Mouse (Mus musculus) midbrain, embryonic 12.5 days (tissue): ENCODE measurements at regions not wholly inside any gene's neighbourhood (a gene's known extent, or its start where the extent isn't known, plus 50 kb on each side); places are given as distances from the start of the nearest gene placed in this dataset.

ENCODE experiments used
- ATAC-seq: fragments of 200-750 bp; cut with Nextera tagmentation; 2 replicates; pipeline ENCODE4 v1.8.0; 2017; ENCODE audit warnings: low read depth, moderate TSS enrichment, moderate library complexity; ENCODE audit not compliant: low FRiP score
- H3K27ac ChIP-seq: fragments of 300-500 bp; sonication (generic); replicated peaks from 2 replicates; pipeline ENCODE4 v1.5.1; 2016; ENCODE audit warnings: mild to moderate bottlenecking
- H3K27me3 ChIP-seq: fragments of 300-500 bp; sonication (generic); 2 replicates; pipeline ENCODE4 v1.6.1; 2016; ENCODE audit warnings: mild to moderate bottlenecking
- H3K36me3 ChIP-seq: fragments of 300-500 bp; sonication (generic); 2 replicates; pipeline ENCODE4 v1.6.1; 2016
- H3K4me1 ChIP-seq: fragments of 300-500 bp; sonication (generic); 2 replicates; pipeline ENCODE4 v1.6.1; 2016
- H3K4me2 ChIP-seq: fragments of 300-500 bp; sonication (generic); replicated peaks from 2 replicates; pipeline ENCODE4 v1.6.1; 2016; ENCODE audit warnings: mild to moderate bottlenecking, moderate library complexity
- H3K4me3 ChIP-seq: fragments of 300-500 bp; sonication (generic); 2 replicates; pipeline ENCODE4 v1.5.1; 2016; ENCODE audit warnings: mild to moderate bottlenecking
- H3K9ac ChIP-seq: fragments of 300-500 bp; sonication (generic); replicated peaks from 2 replicates; pipeline ENCODE4 v1.6.1; 2016; ENCODE audit warnings: mild to moderate bottlenecking, moderate library complexity
- H3K9me3 ChIP-seq: fragments of 300-500 bp; sonication (generic); 2 replicates; pipeline ENCODE4 v1.6.1; 2016; ENCODE audit warnings: mild to moderate bottlenecking
- WGBS: fragments of 180-500 bp; shearing (Covaris S2); methylation state at CpG from one replicate; pipeline ENCODE4 v1.1.7; 2016; 5-methylcytosine and 5-hydroxymethylcytosine counted together

- H3K36me3 ChIP-seq = no peaks in the 10 kb centered on the region
- H3K9ac ChIP-seq = no peak overlapping the region
- H3K27me3 ChIP-seq = no peaks in the 10 kb centered on the region
- no peaks in the 10 kb centered on the region for H3K4me1 ChIP-seq
- H3K4me2 ChIP-seq = no peak overlapping the region
- no peak overlapping the region for H3K4me3 ChIP-seq
- no peak overlapping the region for H3K27ac ChIP-seq
- ATAC-seq = no peak
- WGBS = 89% methylated on average over 3 of the region's 3 CpGs
- H3K9me3 ChIP-seq = no peaks in the 10 kb centered on the region
Measured at GRCm38 (mm10) chr14:108334879-108335278, 579.1 kb downstream of the Slitrk1 start.

GRCm38 (mm10) chr14:108326425-108326824 is 587.5 kb downstream of the Slitrk1 start:
- Histone ChIP-seq H3K4me3 (no peak overlapping the region), H3K36me3 (no peaks in the 10 kb centered on the region), H3K27me3 (no peaks in the 10 kb centered on the region), H3K4me1 (no peaks in the 10 kb centered on the region), H3K9me3 (no peaks in the 10 kb centered on the region), H3K27ac (no peak overlapping the region), H3K9ac (no peak overlapping the region), H3K4me2 (no peak overlapping the region)
- WGBS = 65% methylated on average over 3 of the region's 3 CpGs
- ATAC-seq = no peak

GRCm38 (mm10) chr14:108323364-108324037 is 590.5 kb downstream of the Slitrk1 start:
- no peaks in the 10 kb centered on the region for H3K4me1 ChIP-seq
- 86% methylated on average over 1 of the region's 1 CpGs for WGBS
- ATAC-seq = no peak
- H3K9ac ChIP-seq = no peak overlapping the region
- no peaks in the 10 kb centered on the region for H3K36me3 ChIP-seq
- no peaks in the 10 kb centered on the region for H3K27me3 ChIP-seq
- no peak overlapping the region for H3K27ac ChIP-seq
- H3K9me3 ChIP-seq = no peaks in the 10 kb centered on the region
- H3K4me2 ChIP-seq = no peak overlapping the region
- no peak overlapping the region for H3K4me3 ChIP-seq

GRCm38 (mm10) chr14:108307627-108308026 is 606.3 kb downstream of the Slitrk1 start:
- Histone ChIP-seq H3K9me3 (no peaks in the 10 kb centered on the region), H3K4me3 (no peak overlapping the region), H3K4me2 (no peak overlapping the region), H3K27me3 (no peaks in the 10 kb centered on the region), H3K36me3 (no peaks in the 10 kb centered on the region), H3K27ac (no peak overlapping the region), H3K9ac (no peak overlapping the region), H3K4me1 (no peaks in the 10 kb centered on the region)
- WGBS = 87% methylated on average over 1 of the region's 1 CpGs
- ATAC-seq = no peak

- Histone ChIP-seq H3K4me3 (no peak overlapping the region), H3K36me3 (no peaks in the 10 kb centered on the region), H3K9ac (no peak overlapping the region), H3K27ac (no peak overlapping the region), H3K27me3 (no peaks in the 10 kb centered on the region), H3K4me1 (no peaks in the 10 kb centered on the region), H3K9me3 (no peaks in the 10 kb centered on the region), H3K4me2 (no peak overlapping the region)
- ATAC-seq = no peak
- 89% methylated on average over 3 of the region's 3 CpGs for whole genome bisulfite sequencing
Measured at GRCm38 (mm10) chr14:108279630-108280029, 634.3 kb downstream of the Slitrk1 start.

- Histone ChIP-seq H3K4me3 (no peak overlapping the region), H3K27me3 (no peaks in the 10 kb centered on the region), H3K27ac (no peak overlapping the region), H3K9ac (no peak overlapping the region), H3K4me1 (no peaks in the 10 kb centered on the region), H3K4me2 (no peak overlapping the region), H3K9me3 (no peaks in the 10 kb centered on the region), H3K36me3 (no peaks in the 10 kb centered on the region)
- 85% methylated on average over 1 of the region's 1 CpGs for WGBS
- ATAC-seq = no peak
Measured at GRCm38 (mm10) chr14:108261083-108261482, 652.9 kb downstream of the Slitrk1 start.

GRCm38 (mm10) chr14:108247365-108247764 is 666.6 kb downstream of the Slitrk1 start:
- Histone ChIP-seq H3K4me3 (no peak overlapping the region), H3K27ac (no peak overlapping the region), H3K9ac (no peak overlapping the region), H3K4me2 (no peak overlapping the region), H3K4me1 (no peaks in the 10 kb centered on the region), H3K27me3 (no peaks in the 10 kb centered on the region), H3K36me3 (no peaks in the 10 kb centered on the region), H3K9me3 (no peaks in the 10 kb centered on the region)
- WGBS = 74% methylated on average over 8 of the region's 8 CpGs
- no peak for ATAC-seq

- H3K9me3 ChIP-seq = no peaks in the 10 kb centered on the region
- H3K4me3 ChIP-seq = no peak overlapping the region
- H3K36me3 ChIP-seq = no peaks in the 10 kb centered on the region
- no peak overlapping the region for H3K27ac ChIP-seq
- H3K27me3 ChIP-seq = no peaks in the 10 kb centered on the region
- H3K4me2 ChIP-seq = no peak overlapping the region
- no peaks in the 10 kb centered on the region for H3K4me1 ChIP-seq
- WGBS = 91% methylated on average over 2 of the region's 2 CpGs
- ATAC-seq = no peak
- no peak overlapping the region for H3K9ac ChIP-seq
Measured at GRCm38 (mm10) chr14:108225483-108226124, 688.4 kb downstream of the Slitrk1 start.

- no peaks in the 10 kb centered on the region for H3K9me3 ChIP-seq
- WGBS = 75% methylated on average over 2 of the region's 2 CpGs
- H3K4me1 ChIP-seq = no peaks in the 10 kb centered on the region
- H3K27me3 ChIP-seq = no peaks in the 10 kb centered on the region
- no peak for ATAC-seq
- no peak overlapping the region for H3K9ac ChIP-seq
- H3K27ac ChIP-seq = no peak overlapping the region
- no peak overlapping the region for H3K4me3 ChIP-seq
- no peak overlapping the region for H3K4me2 ChIP-seq
- no peaks in the 10 kb centered on the region for H3K36me3 ChIP-seq
Measured at GRCm38 (mm10) chr14:108209246-108209645, 704.7 kb downstream of the Slitrk1 start.

- Histone ChIP-seq H3K4me3 (no peak overlapping the region), H3K9ac (no peak overlapping the region), H3K4me2 (no peak overlapping the region), H3K4me1 (no peaks in the 10 kb centered on the region), H3K9me3 (no peaks in the 10 kb centered on the region), H3K36me3 (no peaks in the 10 kb centered on the region), H3K27ac (no peak overlapping the region), H3K27me3 (no peaks in the 10 kb centered on the region)
- WGBS = 28% methylated on average over 2 of the region's 2 CpGs
- no peak for ATAC-seq
Measured at GRCm38 (mm10) chr14:108199133-108199532, 714.8 kb downstream of the Slitrk1 start.

- no peak for ATAC-seq
- Histone ChIP-seq H3K36me3 (no peaks in the 10 kb centered on the region), H3K4me1 (no peaks in the 10 kb centered on the region), H3K4me2 (no peak overlapping the region), H3K9ac (no peak overlapping the region), H3K9me3 (no peaks in the 10 kb centered on the region), H3K27me3 (no peaks in the 10 kb centered on the region), H3K27ac (no peak overlapping the region), H3K4me3 (no peak overlapping the region)
- 88% methylated on average over 1 of the region's 2 CpGs for WGBS
Measured at GRCm38 (mm10) chr14:108180920-108181319, 733.0 kb downstream of the Slitrk1 start.

GRCm38 (mm10) chr14:108175275-108175860 is 738.6 kb downstream of the Slitrk1 start:
- Histone ChIP-seq H3K4me1 (no peaks in the 10 kb centered on the region), H3K9ac (no peak overlapping the region), H3K36me3 (no peaks in the 10 kb centered on the region), H3K9me3 (no peaks in the 10 kb centered on the region), H3K27me3 (no peaks in the 10 kb centered on the region), H3K27ac (no peak overlapping the region), H3K4me2 (no peak overlapping the region), H3K4me3 (no peak overlapping the region)
- peak; percentile 54; the same call in 1 of the 2 replicates for ATAC-seq
- WGBS = 70% methylated on average over 2 of the region's 2 CpGs
